Mouse (Mus musculus) heart, embryonic 14.5 days (tissue): ENCODE results near the gene Uggt2. TPM values are rescaled to one million over a fixed set of nuclear protein-coding genes. Genes with fewer than 3 reads are reported as not detected.

ENCODE experiments used
- ATAC-seq: fragments of 200-750 bp; cut with Nextera tagmentation; 2 replicates; pipeline ENCODE4 v1.8.0; 2017; ENCODE audit warnings: low read depth, moderate TSS enrichment; ENCODE audit not compliant: insufficient number of reproducible peaks, insufficient read depth, low FRiP score
- H3K27ac ChIP-seq, 2 experiments: fragments of 200-500 bp in 1 of 2; fragments of 300-500 bp in 1 of 2; sonication (generic) in 1 of 2; replicated peaks in 1 of 2; 2 replicates each; pipeline ENCODE4 v1.5.1; 2012 to 2014; ENCODE audit warnings: low read depth in 2 of 2, low read length in 2 of 2, control low read depth in 1 of 2, mild to moderate bottlenecking in 1 of 2, mixed read lengths in 1 of 2; ENCODE audit not compliant: control insufficient read depth in 1 of 2, insufficient read depth in 1 of 2
- H3K27me3 ChIP-seq: fragments of 300-500 bp; sonication (generic); 2 replicates; pipeline ENCODE4 v1.6.1; 2014; ENCODE audit warnings: mild to moderate bottlenecking, low read length, control low read depth; ENCODE audit not compliant: control insufficient read depth, insufficient read depth
- H3K36me3 ChIP-seq: fragments of 300-500 bp; sonication (generic); 2 replicates; pipeline ENCODE4 v1.6.1; 2014; ENCODE audit warnings: mild to moderate bottlenecking, control low read depth, low read length, mixed read lengths; ENCODE audit not compliant: control insufficient read depth, insufficient read depth
- H3K4me1 ChIP-seq, 2 experiments: fragments of 200-500 bp in 1 of 2; fragments of 300-500 bp in 1 of 2; sonication (generic) in 1 of 2; 2 replicates each; pipeline ENCODE4 v1.6.1; 2012 to 2014; ENCODE audit warnings: low read length in 2 of 2, control low read depth in 1 of 2, mixed read lengths in 1 of 2; ENCODE audit not compliant: control insufficient read depth in 2 of 2, insufficient read depth in 2 of 2
- H3K4me2 ChIP-seq: fragments of 300-500 bp; sonication (generic); 2 replicates; pipeline ENCODE4 v1.6.1; 2014; ENCODE audit warnings: mild to moderate bottlenecking, low read length
- H3K4me3 ChIP-seq, 2 experiments: fragments of 200-500 bp in 1 of 2; fragments of 300-500 bp in 1 of 2; sonication (generic) in 1 of 2; 2 replicates each; pipeline ENCODE4 v1.5.1; 2012 to 2014; ENCODE audit warnings: low read length in 2 of 2, mild to moderate bottlenecking in 2 of 2, control low read depth in 1 of 2, low read depth in 1 of 2, moderate library complexity in 1 of 2; ENCODE audit not compliant: control insufficient read depth in 1 of 2, insufficient read depth in 1 of 2
- H3K9ac ChIP-seq: fragments of 300-500 bp; sonication (generic); 2 replicates; pipeline ENCODE4 v1.6.1; 2014; ENCODE audit warnings: mild to moderate bottlenecking, low read length
- H3K9me3 ChIP-seq: fragments of 300-500 bp; sonication (generic); 2 replicates; pipeline ENCODE4 v1.6.1; 2016; ENCODE audit warnings: low read length, control low read depth; ENCODE audit not compliant: control insufficient read depth
- WGBS: fragments of 180-500 bp; shearing (Covaris S2); extraction: QIAGEN DNeasy Blood & Tissue Kit; methylation state at CpG from one replicate; pipeline ENCODE4 v1.1.7; 2014; 5-methylcytosine and 5-hydroxymethylcytosine counted together
- polyA plus RNA-seq: library from polyadenylated mRNA; unstranded; fragments of >200 nt; fragmentation: Nextera tagmentation; extraction: Ambion mirVana; gene quantifications from 2 replicates; pipeline ENCODE4 v1.2.1, GENCODE M21; 2014

The Uggt2 gene
- polyA plus RNA-seq, 1 experiment from 2014 or later: 10.4 TPM

DNA sequence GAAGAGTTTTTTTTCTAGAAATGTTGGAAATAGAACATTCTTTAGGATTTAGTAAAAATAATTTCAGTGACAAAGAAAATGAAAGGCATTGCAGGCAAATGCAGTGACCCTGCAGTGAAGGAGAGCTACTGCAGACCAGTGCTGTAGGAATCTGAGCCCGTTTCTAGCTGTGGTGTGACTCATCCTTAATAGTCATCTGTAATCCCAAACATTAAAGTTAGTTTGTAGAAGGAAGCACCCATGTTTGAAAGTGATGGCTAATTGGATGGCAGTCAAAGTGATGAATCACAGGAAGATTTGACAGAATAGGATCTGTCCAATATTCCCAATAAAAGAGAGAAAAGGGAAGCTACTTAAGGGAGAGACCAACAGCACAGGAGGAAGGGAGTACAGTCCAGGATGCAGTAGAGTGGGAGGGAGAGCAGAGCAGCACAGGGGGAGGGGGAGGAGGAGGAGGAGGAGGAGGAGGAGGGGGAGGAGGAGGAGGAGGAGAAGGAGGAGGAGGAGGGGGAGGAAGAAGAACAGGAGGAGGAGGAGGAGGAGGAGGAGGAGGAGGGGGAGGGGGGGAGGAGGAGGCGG is 71.5 kb downstream of the Uggt2 start:
- WGBS: 51% methylated on average over 2 of the region's 2 CpGs
- Histone ChIP-seq H3K4me1 (no peaks in the 10 kb centered on the region), H3K27ac (no peak overlapping the region), H3K4me2 (no peak overlapping the region), H3K9me3 (no peaks in the 10 kb centered on the region), H3K36me3 (peaks cover 32% of the 10 kb centered on the region), H3K27me3 (no peaks in the 10 kb centered on the region), H3K4me3 (no peak overlapping the region), H3K9ac (no peak overlapping the region)
- ATAC-seq: no peak

GRCm38 (mm10) chr14:119027130-119027529 is 72.1 kb downstream of the Uggt2 start:
- Histone ChIP-seq H3K4me2 (no peak overlapping the region), H3K4me3 (no peak overlapping the region), H3K9me3 (no peaks in the 10 kb centered on the region), H3K9ac (no peak overlapping the region), H3K27me3 (no peaks in the 10 kb centered on the region), H3K4me1 (no peaks in the 10 kb centered on the region), H3K36me3 (peaks cover 33% of the 10 kb centered on the region), H3K27ac (no peak overlapping the region)
- ATAC-seq: no peak
- WGBS: 43% methylated on average over 4 of the region's 4 CpGs

DNA sequence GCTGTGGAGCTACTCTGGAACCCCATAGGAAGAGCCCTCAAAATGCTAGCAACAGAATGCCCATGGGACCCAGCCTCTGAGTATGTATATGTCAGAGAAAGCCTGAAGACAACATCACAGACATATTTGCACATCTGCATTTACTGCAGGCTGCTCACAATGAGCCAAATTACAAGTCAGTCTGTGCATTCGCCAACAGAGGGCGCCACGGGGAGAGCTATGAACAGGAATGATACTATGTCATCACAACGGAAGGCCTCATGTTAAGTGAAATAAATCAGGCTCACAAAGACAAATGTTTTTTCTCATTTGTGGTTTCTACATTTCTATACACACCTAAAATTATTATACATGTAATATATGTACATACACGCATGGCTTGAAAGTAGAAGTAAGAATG is 73.3 kb downstream of the Uggt2 start:
- Histone ChIP-seq H3K36me3 (peaks cover 23% of the 10 kb centered on the region), H3K9ac (no peak overlapping the region), H3K4me2 (no peak overlapping the region), H3K4me1 (no peaks in the 10 kb centered on the region), H3K9me3 (no peaks in the 10 kb centered on the region), H3K27ac (no peak overlapping the region), H3K27me3 (no peaks in the 10 kb centered on the region), H3K4me3 (no peak overlapping the region)
- no peak for ATAC-seq
- 65% methylated on average over 5 of the region's 5 CpGs for WGBS

- Histone ChIP-seq H3K4me1 (no peaks in the 10 kb centered on the region), H3K27me3 (no peaks in the 10 kb centered on the region), H3K4me2 (no peak overlapping the region), H3K9ac (no peak overlapping the region), H3K36me3 (peaks cover 26% of the 10 kb centered on the region; the same call in 1 of the 2 replicates), H3K27ac (no peak overlapping the region), H3K9me3 (no peaks in the 10 kb centered on the region), H3K4me3 (no peak overlapping the region)
- ATAC-seq: no peak
- 67% methylated on average over 12 of the region's 12 CpGs for WGBS
Measured at GRCm38 (mm10) chr14:119013549-119013948, 85.7 kb downstream of the Uggt2 start.

GRCm38 (mm10) chr14:119012607-119013431 is 86.4 kb downstream of the Uggt2 start:
- H3K9ac ChIP-seq: no peak overlapping the region
- no peak overlapping the region for H3K4me3 ChIP-seq
- H3K4me2 ChIP-seq: peak overlapping the region; percentile 46; the same call in 1 of the 2 replicates
- H3K4me1 ChIP-seq: peaks cover 0 to 5% of the 10 kb centered on the region in 2 experiments; a peak in 1 of 4 replicates
- WGBS: 68% methylated on average over 23 of the region's 23 CpGs
- H3K27ac ChIP-seq: no peak overlapping the region
- no peak for ATAC-seq
- no peaks in the 10 kb centered on the region for H3K9me3 ChIP-seq
- H3K36me3 ChIP-seq: peaks cover 24% of the 10 kb centered on the region; the same call in 1 of the 2 replicates
- no peaks in the 10 kb centered on the region for H3K27me3 ChIP-seq

- no peak overlapping the region for H3K4me3 ChIP-seq
- no peaks in the 10 kb centered on the region for H3K27me3 ChIP-seq
- H3K36me3 ChIP-seq: peaks cover 20% of the 10 kb centered on the region; the same call in 1 of the 2 replicates
- no peak overlapping the region for H3K27ac ChIP-seq
- no peak for ATAC-seq
- no peak overlapping the region for H3K4me2 ChIP-seq
- H3K9me3 ChIP-seq: no peaks in the 10 kb centered on the region
- H3K9ac ChIP-seq: no peak overlapping the region
- 92% methylated on average over 2 of the region's 2 CpGs for WGBS
- H3K4me1 ChIP-seq: peaks cover 0 to 5% of the 10 kb centered on the region in 2 experiments; a peak in 1 of 4 replicates
Measured at GRCm38 (mm10) chr14:119009531-119009930, 89.7 kb downstream of the Uggt2 start.

- no peaks in the 10 kb centered on the region for H3K9me3 ChIP-seq
- WGBS: 50% methylated on average over 7 of the region's 7 CpGs
- peak overlapping the region in 1 of 2 experiments; percentile 56; a peak in 2 of 4 replicates for H3K4me3 ChIP-seq
- H3K4me1 ChIP-seq: peaks cover 0 to 5% of the 10 kb centered on the region in 2 experiments; a peak in 1 of 4 replicates
- H3K9ac ChIP-seq: peak overlapping the region; percentile 68
- no peak for ATAC-seq
- peak overlapping the region; percentile 95 for H3K4me2 ChIP-seq
- 0 out of 4 replicates have a peak overlapping the region, but pooled peaks of 1 of the 2 experiments have one; percentile 15 for H3K27ac ChIP-seq
- no peaks in the 10 kb centered on the region for H3K27me3 ChIP-seq
- H3K36me3 ChIP-seq: peaks cover 13% of the 10 kb centered on the region; the same call in 1 of the 2 replicates
Measured at GRCm38 (mm10) chr14:119008031-119008590, 91.1 kb downstream of the Uggt2 start.
